Mouse (Mus musculus) T-cell, adult 2 months (primary cell): ENCODE measurements around the gene Ces1g.

Experiments used
- DNase-seq: peaks from one replicate; pipeline ENCODE4 v3.0.0; 2022; ENCODE audit warnings: low spot score

Gene Ces1g

GRCm38 (mm10) chr8:93337207-93337606 is at the start of gene Ces1g:
Ces1g (minus strand) TSS chr8:93337308.
- no peak for DNase-seq

- DNase-seq, result no peak
Observed at GRCm38 (mm10) chr8:93379625-93380024, 42.5 kb upstream of the Ces1g start, which contains the start of gene Ces1h. Ces1h (minus strand) TSS chr8:93379725.

DNA sequence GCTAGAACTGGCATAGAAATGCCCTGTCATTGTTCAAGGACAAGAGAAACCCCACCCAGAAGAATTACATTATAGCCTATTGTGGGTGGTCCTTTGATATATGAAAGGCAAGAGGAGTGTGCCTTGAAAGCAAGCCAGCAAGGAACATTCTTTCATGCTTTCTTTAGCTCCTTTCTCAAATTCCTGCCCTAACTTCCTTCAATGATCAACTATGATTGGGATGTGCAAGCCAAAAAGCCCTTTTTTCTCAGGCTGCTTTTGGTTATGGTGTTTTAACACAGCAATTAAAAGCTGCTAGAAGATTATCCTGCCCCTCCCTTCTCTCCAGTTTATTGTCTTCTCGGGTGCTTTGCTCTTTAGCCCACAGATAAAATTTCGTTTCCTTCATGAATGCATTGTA is 32.4 kb upstream of the Ces1g start:
- no peak for DNase-seq

DNA sequence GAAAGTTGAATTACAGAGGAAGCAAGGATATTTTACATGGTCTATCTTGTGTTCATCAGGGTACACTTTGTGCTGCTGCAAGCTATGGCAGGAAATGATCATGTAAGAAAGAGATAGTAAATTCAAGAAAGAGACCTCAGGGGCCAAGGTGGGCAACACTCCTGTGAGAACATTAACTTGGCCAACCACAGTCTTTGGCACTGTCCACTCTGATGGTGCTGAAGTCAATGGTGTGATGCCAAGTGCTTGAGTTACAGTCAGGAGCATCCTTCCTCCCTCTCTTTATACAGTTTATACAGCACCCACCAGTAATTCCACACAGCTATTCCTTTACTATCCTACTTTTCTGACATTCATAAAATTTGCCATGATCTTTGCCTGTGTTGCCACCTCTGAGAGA is 23.0 kb upstream of the Ces1g start:
- DNase-seq, result no peak

DNA sequence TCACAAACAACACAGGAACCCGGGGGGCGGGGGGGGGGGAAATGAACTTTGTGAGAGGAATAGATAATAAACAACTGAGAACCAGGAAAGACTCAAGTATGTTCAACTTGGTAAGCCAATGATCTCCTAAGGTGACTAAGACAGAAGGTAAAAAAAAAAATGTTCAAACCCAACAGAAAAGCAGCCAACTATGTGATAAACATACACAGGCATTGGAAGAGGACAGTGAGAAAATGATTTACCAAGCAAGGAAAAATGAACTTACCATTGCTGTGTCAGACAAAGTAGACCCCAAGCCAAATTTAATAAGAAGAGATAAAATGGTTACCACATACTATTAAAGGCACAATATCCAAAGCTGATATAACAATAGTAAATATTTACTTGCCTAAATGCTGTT is 2.4 kb upstream of the Ces1g start:
- DNase-seq, result no peak

- DNase-seq, result no peak
Observed at GRCm38 (mm10) chr8:93332703-93333102, 4.4 kb downstream of the Ces1g start.

GRCm38 (mm10) chr8:93331151-93331550 is 6.0 kb downstream of the Ces1g start:
- no peak for DNase-seq

- no peak for DNase-seq
Observed at GRCm38 (mm10) chr8:93325123-93325522, 12.0 kb downstream of the Ces1g start.

- no peak for DNase-seq
Observed at GRCm38 (mm10) chr8:93317031-93317430, 20.1 kb downstream of the Ces1g start.

DNA sequence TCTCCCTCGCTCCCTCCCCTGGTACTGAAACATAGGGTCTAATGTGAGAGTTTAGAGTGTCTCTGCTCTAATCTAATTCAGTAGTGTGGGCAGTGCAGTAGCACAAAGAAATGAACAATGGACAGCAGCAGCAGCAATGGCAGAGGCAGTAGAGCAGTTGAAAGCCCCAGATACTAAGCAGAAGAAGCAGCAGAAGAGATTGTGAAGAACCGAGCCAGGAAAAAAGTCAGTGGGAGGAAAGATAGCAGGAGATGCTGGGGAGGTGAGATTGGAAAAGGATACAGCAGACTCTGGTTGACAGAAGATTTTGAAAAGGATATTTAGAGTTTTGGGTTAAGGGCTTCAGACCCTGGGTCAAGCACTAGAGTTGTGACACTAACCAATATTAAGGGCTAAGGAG is 21.6 kb downstream of the Ces1g start:
- no peak for DNase-seq

- DNase-seq, result no peak
Observed at GRCm38 (mm10) chr8:93283896-93284295, 53.2 kb downstream of the Ces1g start.

DNA sequence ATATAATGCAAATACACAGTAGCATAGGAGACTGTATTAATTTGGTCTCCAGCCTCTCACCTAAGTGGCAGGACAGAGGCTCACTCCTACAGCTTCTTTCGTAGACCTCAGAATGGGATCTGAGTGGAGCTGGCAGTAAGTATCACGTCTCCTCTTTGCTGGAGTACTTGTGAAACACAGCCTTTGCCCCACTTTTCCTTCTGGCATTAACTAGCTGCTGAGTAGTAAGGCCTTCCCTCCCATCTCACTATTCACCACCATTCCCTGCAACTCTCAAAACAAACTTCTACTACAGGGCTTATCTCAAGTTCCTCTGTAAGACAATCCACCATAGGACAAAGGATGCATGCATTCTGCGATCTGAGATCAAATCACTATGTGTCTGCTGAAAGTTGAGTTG is 54.8 kb downstream of the Ces1g start:
- no peak for DNase-seq

GRCm38 (mm10) chr8:93279556-93279955 is 57.6 kb downstream of the Ces1g start, which contains the start of gene Ces1f:
Ces1f (minus strand) TSS chr8:93279747.
- no peak for DNase-seq

DNA sequence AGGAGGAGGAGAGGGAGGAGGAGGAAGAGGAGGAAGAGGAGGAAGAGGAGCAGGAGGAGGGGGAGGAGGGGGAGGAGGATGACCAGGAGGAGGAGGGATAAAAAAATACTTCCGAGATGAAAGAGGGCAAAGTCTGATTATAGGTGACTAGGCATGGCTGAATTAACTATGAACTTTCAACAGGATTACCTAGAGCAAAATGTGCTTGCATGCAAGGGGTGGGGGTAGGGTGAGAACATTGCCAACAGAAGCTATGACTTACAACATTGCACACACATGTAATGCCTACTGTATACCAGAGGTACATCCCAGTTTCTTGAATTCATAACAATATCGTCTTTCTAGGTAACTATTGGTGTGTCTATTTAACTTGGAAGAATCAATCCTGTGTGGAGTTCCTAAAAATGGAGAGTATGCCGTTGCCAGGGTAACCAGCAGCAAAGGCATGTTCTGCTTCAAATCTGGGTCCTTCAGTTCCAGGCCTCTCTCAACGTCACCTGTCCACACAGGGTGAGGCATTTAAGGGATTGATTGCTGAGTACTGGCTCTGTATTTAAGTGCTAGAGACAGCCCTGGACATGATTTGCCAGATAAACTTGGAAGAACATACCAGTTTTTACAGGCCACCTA is 58.8 kb downstream of the Ces1g start:
- DNase-seq, result no peak

GRCm38 (mm10) chr8:93274609-93275008 is 62.5 kb downstream of the Ces1g start:
- DNase-seq, result no peak

GRCm38 (mm10) chr8:93273321-93273720 is 63.8 kb downstream of the Ces1g start:
- DNase-seq, result no peak

DNA sequence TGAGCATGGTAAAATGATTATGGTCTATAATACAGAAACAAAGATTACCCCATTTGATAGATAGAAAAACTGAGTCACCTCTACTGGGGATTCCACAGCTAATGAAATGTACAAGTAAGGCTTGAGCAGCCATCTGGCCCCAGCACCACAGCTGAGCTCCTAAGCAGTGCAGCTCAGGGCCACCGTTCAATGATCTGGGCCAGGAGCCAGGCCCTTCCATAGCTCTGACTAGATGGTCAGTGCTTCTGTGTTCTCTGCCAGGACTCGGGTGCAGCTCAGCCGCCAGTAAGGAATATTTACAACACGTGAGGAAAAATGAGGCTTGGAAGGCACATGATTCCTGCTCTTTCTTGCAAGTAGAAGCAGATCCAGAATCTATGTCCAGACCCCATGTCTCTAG is 64.4 kb downstream of the Ces1g start:
- DNase-seq, result no peak

DNA sequence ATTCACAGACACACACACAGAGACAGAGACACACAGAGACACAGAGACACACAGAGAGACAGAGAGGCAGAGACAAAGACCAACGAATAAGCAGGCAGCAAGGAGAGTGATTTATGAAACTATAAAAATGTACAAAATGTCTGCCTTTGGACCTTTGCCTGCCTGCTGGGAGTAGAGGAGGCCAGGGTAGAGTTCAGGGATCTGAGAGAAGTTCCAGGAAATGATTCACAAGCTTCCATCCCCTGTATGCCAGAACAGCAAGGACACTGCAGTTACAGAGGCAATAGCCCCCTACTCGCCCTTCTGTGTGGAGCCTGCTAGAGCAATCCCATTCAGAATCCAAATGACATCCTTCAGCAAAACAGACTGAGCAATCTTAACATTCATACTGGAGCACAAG is 75.7 kb downstream of the Ces1g start:
- no peak for DNase-seq

DNA sequence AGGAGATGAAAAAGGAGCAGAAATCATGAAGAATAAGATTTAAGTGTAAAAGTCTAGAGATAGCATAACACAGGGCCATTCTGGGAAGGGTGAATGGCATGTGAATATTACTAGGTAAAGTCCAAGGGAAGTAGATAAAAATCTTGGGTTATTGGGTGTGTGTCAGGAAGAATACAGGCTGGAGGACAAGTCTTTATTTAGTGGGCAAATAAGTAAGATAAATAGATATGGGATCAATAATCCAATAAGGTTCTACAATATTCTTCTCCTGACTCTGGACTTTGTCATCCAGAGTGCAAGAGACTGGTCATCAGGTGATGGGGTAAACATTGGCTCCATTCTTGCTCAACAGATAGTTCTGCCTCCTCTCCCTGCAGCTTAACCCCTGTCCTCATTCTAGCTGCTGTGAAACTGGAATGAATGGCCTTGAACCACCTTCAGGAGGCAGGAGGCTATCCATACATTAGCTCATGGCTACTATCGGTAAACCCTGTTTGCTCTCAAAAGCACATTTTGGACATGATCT is 84.6 kb downstream of the Ces1g start:
- no peak for DNase-seq
